Mouse (Mus musculus) CD8-positive naive resting alpha-beta T cell, adult 2 months (primary cell): ENCODE measurements at regions not wholly inside any gene's neighbourhood (a gene's known extent, or its start where the extent isn't known, plus 50 kb on each side); places are given as distances from the start of the nearest gene placed in this dataset.

Experiments
- DNase-seq, 2 experiments: peaks; one replicate each; pipeline ENCODE4 v3.0.0; 2022; ENCODE audit warnings: low read depth in 2 of 2, low spot score in 2 of 2

GRCm38 (mm10) chr11:44216346-44216745, 183.5 kb upstream of the Il12b start:
- DNase-seq, result no peak

GRCm38 (mm10) chr11:44219971-44220370, 179.9 kb upstream of the Il12b start:
- no peak for DNase-seq

- DNase-seq, result no peak
These were observed 169.9 kb upstream of the Il12b start for GRCm38 (mm10) chr11:44229996-44230395.

GRCm38 (mm10) chr11:44235456-44235855, 164.4 kb upstream of the Il12b start:
- DNase-seq, result no peak

- DNase-seq, result no peak
These were observed 161.8 kb upstream of the Il12b start for GRCm38 (mm10) chr11:44238051-44238450.

- no peak for DNase-seq
These were observed 161.3 kb upstream of the Il12b start for GRCm38 (mm10) chr11:44238598-44238997.

GRCm38 (mm10) chr11:44243184-44243583, 156.7 kb upstream of the Il12b start:
- DNase-seq, result no peak

- DNase-seq, result no peak
These were observed 148.0 kb upstream of the Il12b start for GRCm38 (mm10) chr11:44251821-44252220.

- DNase-seq, result no peak
These were observed 139.3 kb upstream of the Il12b start for GRCm38 (mm10) chr11:44260376-44261111.

GRCm38 (mm10) chr11:44261657-44262056, 138.2 kb upstream of the Il12b start:
- DNase-seq, result no peak

GRCm38 (mm10) chr11:44262571-44262970, 137.3 kb upstream of the Il12b start:
- no peak for DNase-seq

- no peak for DNase-seq
These were observed 127.6 kb upstream of the Il12b start for GRCm38 (mm10) chr11:44272268-44272667.

- no peak for DNase-seq
These were observed 121.2 kb upstream of the Il12b start for GRCm38 (mm10) chr11:44278521-44279208.

GRCm38 (mm10) chr11:44285961-44286360, 113.9 kb upstream of the Il12b start:
- DNase-seq, result no peak

- no peak for DNase-seq
These were observed 111.0 kb upstream of the Il12b start for GRCm38 (mm10) chr11:44288825-44289224.

GRCm38 (mm10) chr11:44303786-44304185, 96.1 kb upstream of the Il12b start:
- no peak for DNase-seq

GRCm38 (mm10) chr11:44316061-44316460, 83.8 kb upstream of the Il12b start:
- no peak for DNase-seq

- no peak for DNase-seq
These were observed 80.7 kb upstream of the Il12b start for GRCm38 (mm10) chr11:44319136-44319535.

- no peak for DNase-seq
These were observed 76.5 kb upstream of the Il12b start for GRCm38 (mm10) chr11:44323314-44323713.

GRCm38 (mm10) chr11:44325066-44325465, 74.8 kb upstream of the Il12b start:
- no peak for DNase-seq

GRCm38 (mm10) chr11:44325525-44325924, 74.3 kb upstream of the Il12b start:
- no peak for DNase-seq

GRCm38 (mm10) chr11:44329503-44329902, 70.4 kb upstream of the Il12b start:
- DNase-seq, result no peak

GRCm38 (mm10) chr11:44330438-44330837, 69.4 kb upstream of the Il12b start:
- DNase-seq, result no peak
